Mouse (Mus musculus) liver, embryonic 16.5 days (tissue): ENCODE data around the gene Tfip11. TPM values are rescaled to one million over a fixed set of nuclear protein-coding genes. Genes with fewer than 3 reads are reported as not detected.
A peak's percentile ranks its signal among the peaks of the same experiment; 100 is the strongest.

Source experiments
- ATAC-seq: fragments of 200-750 bp; cut with Nextera tagmentation; 2 replicates; pipeline ENCODE4 v1.8.0; 2017; ENCODE audit warnings: low read depth, mild to moderate bottlenecking, moderate number of reproducible peaks, moderate library complexity
- H3K27ac ChIP-seq: fragments of 300-500 bp; sonication (generic); 2 replicates; pipeline ENCODE4 v1.5.1; 2014; ENCODE audit warnings: mild to moderate bottlenecking, low read length
- H3K27me3 ChIP-seq: fragments of 300-500 bp; sonication (generic); 2 replicates; pipeline ENCODE4 v1.6.1; 2014; ENCODE audit warnings: low read depth, low read length, mixed read lengths; ENCODE audit not compliant: control insufficient read depth, insufficient read depth
- H3K36me3 ChIP-seq: fragments of 300-500 bp; sonication (generic); 2 replicates; pipeline ENCODE4 v1.6.1; 2014; ENCODE audit warnings: mild to moderate bottlenecking; ENCODE audit not compliant: control insufficient read depth, insufficient read depth
- H3K4me1 ChIP-seq: fragments of 300-500 bp; sonication (generic); 2 replicates; pipeline ENCODE4 v1.6.1; 2014; ENCODE audit warnings: low read depth, low read length, mixed read lengths; ENCODE audit not compliant: control insufficient read depth
- H3K4me2 ChIP-seq: fragments of 300-500 bp; sonication (generic); 2 replicates; pipeline ENCODE4 v1.6.1; 2014; ENCODE audit warnings: low read depth, low read length, mixed read lengths
- H3K4me3 ChIP-seq: fragments of 300-500 bp; sonication (generic); 2 replicates; pipeline ENCODE4 v1.5.1; 2014; ENCODE audit warnings: low read depth, mild to moderate bottlenecking, low read length
- H3K9ac ChIP-seq: fragments of 300-500 bp; sonication (generic); 2 replicates; pipeline ENCODE4 v1.6.1; 2014; ENCODE audit warnings: low read depth, low read length
- H3K9me3 ChIP-seq: fragments of 300-500 bp; sonication (generic); replicated peaks from 2 replicates; pipeline ENCODE4 v1.6.1; 2016; ENCODE audit warnings: low read length; ENCODE audit not compliant: control insufficient read depth
- WGBS: fragments of 180-500 bp; shearing (Covaris S2); extraction: QIAGEN DNeasy Blood & Tissue Kit; methylation state at CpG from one replicate; pipeline ENCODE4 v1.1.7; 2014; ENCODE audit not compliant: insufficient replicate concordance; 5-methylcytosine and 5-hydroxymethylcytosine counted together
- polyA plus RNA-seq: library from polyadenylated mRNA; unstranded; fragments of >200 nt; fragmentation: Nextera tagmentation; extraction: Ambion mirVana; gene quantifications from 2 replicates; pipeline ENCODE4 v1.2.1, GENCODE M21; 2015

The Tfip11 gene
- polyA plus RNA-seq, 1 experiment from 2014 or later = 11.8 TPM

DNA sequence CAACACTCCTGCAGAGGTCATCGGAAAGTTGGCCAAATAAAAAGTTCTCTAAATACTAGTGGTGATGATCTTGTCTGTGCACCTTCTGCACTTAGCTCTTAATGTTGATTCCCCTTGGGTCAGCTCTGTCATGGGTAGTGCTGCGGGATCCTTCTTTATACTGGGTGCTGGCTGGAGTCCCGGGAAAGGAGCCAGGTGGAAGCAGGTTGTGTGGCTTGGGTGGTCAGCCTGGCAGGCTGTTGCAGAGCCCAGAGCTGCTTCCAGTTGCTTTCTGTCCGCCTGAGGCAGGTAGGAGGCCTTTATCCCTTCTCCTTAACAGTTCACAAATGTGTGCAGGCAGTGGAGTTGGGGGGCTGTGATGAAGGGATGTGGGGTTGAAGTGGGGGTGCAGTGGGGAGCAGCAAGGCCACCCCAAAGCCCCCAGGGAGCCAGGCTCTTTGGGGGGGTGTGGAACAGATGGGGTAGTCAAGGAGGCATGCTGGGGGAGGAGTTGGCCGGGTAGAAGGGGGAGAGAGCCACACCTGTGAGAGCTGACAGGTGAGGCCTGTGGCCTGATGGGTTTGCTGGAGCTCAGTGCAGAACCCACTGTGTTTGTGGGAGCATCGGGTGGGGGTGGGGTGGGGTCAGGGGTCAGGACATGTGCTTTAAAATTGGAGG lies 43.9 kb upstream of the Tfip11 start:
- Histone ChIP-seq H3K27me3 (no peaks in the 10 kb centered on the region), H3K4me3 (no peak overlapping the region), H3K36me3 (no peaks in the 10 kb centered on the region), H3K27ac (peak overlapping the region; percentile 73), H3K9me3 (no peaks in the 10 kb centered on the region), H3K9ac (peak overlapping the region; percentile 20; the same call in 1 of the 2 replicates), H3K4me2 (0 out of 2 replicates have a peak overlapping the region, but pooled peaks have one; percentile 9), H3K4me1 (peaks cover 94% of the 10 kb centered on the region)
- ATAC-seq = no peak
- WGBS = 40% methylated on average over 6 of the region's 6 CpGs

DNA sequence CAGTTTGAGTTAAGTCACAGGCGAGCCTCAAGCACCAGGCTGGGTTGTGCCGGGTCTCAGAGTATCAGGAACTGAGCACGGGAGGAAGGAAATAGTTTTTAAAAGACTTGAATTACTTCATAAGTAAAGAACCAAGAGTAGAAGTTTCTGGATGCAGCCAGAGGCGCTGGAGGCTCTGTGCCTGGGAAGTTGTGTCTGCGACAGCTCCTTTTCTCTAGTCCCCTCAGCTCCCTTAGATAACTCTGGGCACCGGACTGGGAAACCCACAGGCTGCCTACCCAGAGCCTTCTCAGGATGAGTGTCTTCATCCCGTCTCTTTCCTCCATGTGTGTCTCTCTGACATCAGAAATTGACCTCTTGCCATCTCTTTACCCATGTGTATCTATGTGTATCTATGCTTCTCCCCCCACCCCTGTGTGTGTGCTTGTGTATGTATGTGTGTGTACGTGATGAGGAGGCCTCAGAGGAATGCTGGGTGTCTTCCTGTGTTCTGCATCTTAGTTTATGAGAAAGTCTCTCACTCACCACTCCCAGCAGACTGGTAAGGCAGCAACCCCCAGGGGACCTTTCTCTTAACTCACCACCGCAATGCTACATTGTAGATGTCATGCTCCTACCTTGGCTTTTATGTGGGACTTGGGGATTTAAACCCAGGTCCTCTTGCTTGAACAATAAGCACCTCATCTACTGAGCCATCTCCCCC lies 43.2 kb upstream of the Tfip11 start:
- Histone ChIP-seq H3K9ac (peak overlapping the region; percentile 20; the same call in 1 of the 2 replicates), H3K36me3 (no peaks in the 10 kb centered on the region), H3K9me3 (no peaks in the 10 kb centered on the region), H3K27me3 (no peaks in the 10 kb centered on the region), H3K4me2 (peak overlapping the region; percentile 26; the same call in 1 of the 2 replicates), H3K27ac (peak overlapping the region; percentile 73), H3K4me1 (peaks cover 96% of the 10 kb centered on the region), H3K4me3 (no peak overlapping the region; the same call in 1 of the 2 replicates)
- WGBS = 25% methylated on average over 9 of the region's 9 CpGs
- ATAC-seq = no peak

DNA sequence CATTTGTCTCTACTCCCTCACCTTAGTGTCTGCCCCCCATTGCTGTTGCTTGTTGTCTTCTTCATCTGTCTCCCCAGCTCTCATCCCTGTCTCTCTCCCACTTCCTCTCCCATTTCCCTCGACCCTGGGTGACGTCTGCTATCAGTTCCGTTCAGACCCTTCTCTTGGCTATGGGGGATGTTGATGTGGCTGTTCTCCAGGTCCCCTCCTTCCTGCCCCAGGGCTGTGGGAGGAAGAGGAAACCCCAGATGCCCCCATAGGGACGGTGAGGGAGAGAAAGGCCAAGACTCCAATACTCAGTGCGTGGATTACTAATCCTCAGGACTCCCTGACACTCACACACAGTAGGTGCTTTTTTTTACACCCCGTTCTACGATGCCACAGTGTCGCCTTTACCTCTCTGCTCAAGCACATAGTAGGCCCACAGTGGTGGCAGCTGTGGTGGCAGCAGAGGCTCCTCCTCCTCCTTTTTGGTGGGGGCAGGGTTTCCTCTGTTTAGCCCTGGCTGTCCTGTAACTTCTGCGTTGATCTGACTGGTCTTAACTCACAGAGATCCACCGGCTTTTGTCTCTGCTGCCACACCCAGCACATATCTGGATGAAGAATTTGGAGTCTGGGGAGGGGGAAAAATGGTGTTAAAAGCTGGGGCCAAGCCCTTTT lies 42.5 kb upstream of the Tfip11 start:
- Histone ChIP-seq H3K36me3 (no peaks in the 10 kb centered on the region), H3K27me3 (no peaks in the 10 kb centered on the region), H3K9ac (0 out of 2 replicates have a peak overlapping the region, but pooled peaks have one; percentile 20), H3K4me1 (peaks cover 96% of the 10 kb centered on the region), H3K4me3 (no peak overlapping the region), H3K27ac (peak overlapping the region; percentile 73), H3K9me3 (no peaks in the 10 kb centered on the region), H3K4me2 (peak overlapping the region; percentile 26; the same call in 1 of the 2 replicates)
- peak; percentile 28 for ATAC-seq
- WGBS = 15% methylated on average over 10 of the region's 10 CpGs

DNA sequence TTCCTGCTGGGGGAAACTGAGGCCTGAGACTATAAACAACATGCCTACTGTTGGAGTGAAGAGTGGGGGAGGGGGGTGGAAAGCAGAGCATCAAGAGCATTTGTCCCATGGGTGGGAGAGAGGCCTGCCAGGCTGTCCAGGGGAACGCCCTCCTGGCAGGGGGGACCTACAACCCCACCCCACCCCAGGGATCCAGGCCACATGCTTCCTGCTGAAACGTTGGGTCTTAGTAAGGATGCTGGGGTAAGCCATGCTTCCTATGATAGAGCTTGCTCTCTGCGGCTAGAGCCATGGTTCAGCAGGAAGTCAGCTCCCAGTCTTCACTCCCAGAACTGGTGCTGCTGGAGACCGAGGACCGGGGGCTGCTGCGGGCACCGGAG lies 42.0 kb upstream of the Tfip11 start:
- H3K9me3 ChIP-seq = no peaks in the 10 kb centered on the region
- WGBS = 14% methylated on average over 7 of the region's 7 CpGs
- 0 out of 2 replicates have a peak overlapping the region, but pooled peaks have one; percentile 20 for H3K9ac ChIP-seq
- no peak overlapping the region for H3K4me3 ChIP-seq
- H3K4me2 ChIP-seq = 0 out of 2 replicates have a peak overlapping the region, but pooled peaks have one; percentile 26
- no peak for ATAC-seq
- H3K4me1 ChIP-seq = peaks cover 91% of the 10 kb centered on the region
- no peaks in the 10 kb centered on the region for H3K27me3 ChIP-seq
- peak overlapping the region; percentile 8; the same call in 1 of the 2 replicates for H3K27ac ChIP-seq
- no peaks in the 10 kb centered on the region for H3K36me3 ChIP-seq

DNA sequence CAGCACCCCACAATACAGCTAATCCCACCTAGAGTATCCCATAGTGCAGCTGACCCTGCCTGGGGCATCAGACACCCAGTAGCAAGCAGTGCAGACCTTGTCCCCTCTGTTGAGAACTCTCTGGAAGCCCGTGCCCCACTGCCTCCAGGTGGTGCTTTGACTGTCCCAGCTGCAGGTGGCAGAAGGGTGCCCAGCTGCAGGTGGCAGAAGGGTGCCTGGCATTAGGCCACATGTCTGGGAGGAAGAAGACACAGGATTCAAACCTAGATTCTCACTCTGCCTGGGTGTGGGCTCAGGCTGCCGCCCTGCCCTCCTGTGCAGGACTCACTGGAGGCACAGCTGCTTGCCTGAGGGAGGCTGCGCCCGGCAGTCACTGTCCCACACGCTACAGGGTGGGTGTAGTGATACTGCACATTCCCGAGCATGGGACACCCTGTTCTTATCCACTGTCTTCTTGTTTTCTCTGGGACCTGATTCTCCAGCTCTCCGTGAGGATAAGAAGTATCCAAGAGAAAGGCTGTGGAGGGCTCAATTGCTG lies 40.5 kb upstream of the Tfip11 start:
- no peaks in the 10 kb centered on the region for H3K36me3 ChIP-seq
- H3K27ac ChIP-seq = no peak overlapping the region
- H3K4me3 ChIP-seq = no peak overlapping the region
- H3K4me1 ChIP-seq = peaks cover 80% of the 10 kb centered on the region
- ATAC-seq = no peak
- no peak overlapping the region for H3K9ac ChIP-seq
- H3K4me2 ChIP-seq = no peak overlapping the region
- no peaks in the 10 kb centered on the region for H3K9me3 ChIP-seq
- no peaks in the 10 kb centered on the region for H3K27me3 ChIP-seq
- WGBS = 59% methylated on average over 7 of the region's 7 CpGs

DNA sequence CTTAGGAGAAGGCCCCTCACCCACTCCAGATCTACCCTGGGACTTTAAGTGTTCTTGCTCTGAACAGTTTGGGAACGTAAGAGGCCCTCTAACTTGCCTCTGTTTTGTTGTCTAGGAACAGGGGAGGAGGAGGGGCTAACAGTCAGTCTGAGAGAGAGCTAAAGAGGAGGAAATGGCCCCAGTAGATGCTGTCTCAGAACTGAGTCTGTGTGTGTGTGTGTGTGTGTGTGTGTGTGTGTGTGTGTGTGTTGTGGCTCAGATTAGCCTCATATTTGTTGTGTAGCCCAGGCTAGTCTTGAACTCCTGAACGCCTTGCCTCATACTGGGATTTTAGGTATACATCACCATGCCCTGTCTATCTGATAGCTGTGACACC lies 39.6 kb upstream of the Tfip11 start:
- no peaks in the 10 kb centered on the region for H3K27me3 ChIP-seq
- peak overlapping the region; percentile 22; the same call in 1 of the 2 replicates for H3K4me2 ChIP-seq
- no peak overlapping the region for H3K4me3 ChIP-seq
- 27% methylated on average over 2 of the region's 2 CpGs for WGBS
- peaks cover 73% of the 10 kb centered on the region for H3K4me1 ChIP-seq
- peak overlapping the region; percentile 54 for H3K27ac ChIP-seq
- no peaks in the 10 kb centered on the region for H3K9me3 ChIP-seq
- no peaks in the 10 kb centered on the region for H3K36me3 ChIP-seq
- no peak overlapping the region for H3K9ac ChIP-seq
- no peak for ATAC-seq

DNA sequence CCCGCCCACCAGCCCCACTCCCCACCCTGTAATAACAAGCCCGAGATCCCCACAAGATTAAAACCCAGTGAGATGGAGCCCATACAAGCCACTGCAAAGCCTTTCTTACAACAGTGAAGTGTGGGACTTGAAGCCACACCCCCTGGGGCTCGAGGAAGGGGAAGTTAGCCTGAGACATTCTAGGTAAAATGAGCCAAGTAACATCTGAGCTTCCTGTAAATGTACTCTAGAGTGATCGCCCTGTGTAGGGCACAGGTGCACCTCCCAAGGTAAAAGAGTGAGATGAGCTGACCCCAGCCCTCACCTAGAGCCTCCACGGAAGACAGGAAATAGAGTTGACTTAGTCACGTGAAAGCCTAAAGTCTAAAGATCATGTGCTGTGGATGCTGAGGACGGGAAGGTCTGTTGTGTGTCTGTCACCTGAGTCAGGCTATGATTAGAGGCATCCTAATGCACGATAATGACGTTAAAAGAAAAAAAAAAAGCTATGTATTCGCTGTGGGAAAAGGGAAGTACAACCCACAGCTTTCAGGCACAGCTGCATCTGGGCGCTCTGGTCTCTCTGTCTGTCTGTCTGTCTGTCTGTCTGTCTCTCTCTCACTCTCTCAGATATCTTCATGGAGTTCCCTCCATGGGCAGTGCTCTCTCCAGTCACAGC lies 39.0 kb upstream of the Tfip11 start:
- Histone ChIP-seq H3K9ac (no peak overlapping the region), H3K4me1 (peaks cover 68% of the 10 kb centered on the region), H3K4me2 (peak overlapping the region; percentile 22), H3K36me3 (no peaks in the 10 kb centered on the region), H3K9me3 (no peaks in the 10 kb centered on the region), H3K4me3 (no peak overlapping the region), H3K27me3 (no peaks in the 10 kb centered on the region), H3K27ac (peak overlapping the region; percentile 54)
- ATAC-seq = no peak
- WGBS = 18% methylated on average over 11 of the region's 11 CpGs

DNA sequence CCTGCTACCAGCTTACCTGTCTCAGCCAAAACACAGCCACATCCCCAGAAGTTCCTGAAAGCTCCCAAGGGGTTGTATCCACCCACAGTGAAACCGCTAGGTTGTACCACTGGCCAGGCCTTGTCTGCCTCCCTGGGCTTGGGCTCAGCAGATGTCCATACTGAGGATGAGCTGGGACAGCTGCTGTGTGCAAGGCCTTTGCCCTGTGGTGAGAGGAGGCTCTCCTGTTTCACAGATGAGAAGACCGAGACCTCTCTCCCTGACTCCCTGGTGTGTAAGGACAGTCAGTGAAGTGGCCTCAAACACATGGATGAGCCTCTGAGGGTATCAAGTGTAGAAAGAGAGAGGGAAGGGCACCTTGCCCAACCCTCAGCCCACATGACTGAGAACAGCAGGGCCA lies 38.5 kb upstream of the Tfip11 start:
- Histone ChIP-seq H3K27ac (peak overlapping the region; percentile 33; the same call in 1 of the 2 replicates), H3K9me3 (no peaks in the 10 kb centered on the region), H3K4me1 (peaks cover 65% of the 10 kb centered on the region), H3K27me3 (no peaks in the 10 kb centered on the region), H3K36me3 (no peaks in the 10 kb centered on the region), H3K4me3 (no peak overlapping the region), H3K9ac (no peak overlapping the region), H3K4me2 (no peak overlapping the region)
- WGBS = 71% methylated on average over 2 of the region's 2 CpGs
- no peak for ATAC-seq
